Mouse (Mus musculus) neural tube, embryonic 13.5 days (tissue): ENCODE measurements around the gene Prdm16. TPM values are rescaled to one million over a fixed set of nuclear protein-coding genes. Genes with fewer than 3 reads are reported as not detected.

ENCODE experiments used
- ATAC-seq: fragments of 200-750 bp; cut with Nextera tagmentation; 2 replicates; pipeline ENCODE4 v1.8.0; 2017; ENCODE audit warnings: low read depth, mild to moderate bottlenecking, moderate TSS enrichment, moderate library complexity
- H3K27ac ChIP-seq: fragments of 300-500 bp; sonication (generic); replicated peaks from 2 replicates; pipeline ENCODE4 v1.5.1; 2015; ENCODE audit warnings: moderate library complexity, mild to moderate bottlenecking, inconsistent platforms
- H3K27me3 ChIP-seq: fragments of 300-500 bp; sonication (generic); 2 replicates; pipeline ENCODE4 v1.6.1; 2015; ENCODE audit warnings: mild to moderate bottlenecking, inconsistent platforms
- H3K36me3 ChIP-seq: fragments of 300-500 bp; sonication (generic); 2 replicates; pipeline ENCODE4 v1.6.1; 2015; ENCODE audit warnings: mild to moderate bottlenecking, inconsistent platforms
- H3K4me1 ChIP-seq: fragments of 300-500 bp; sonication (generic); replicated peaks from 2 replicates; pipeline ENCODE4 v1.6.1; 2015; ENCODE audit warnings: inconsistent platforms
- H3K4me2 ChIP-seq: fragments of 300-500 bp; sonication (generic); 2 replicates; pipeline ENCODE4 v1.6.1; 2015; ENCODE audit warnings: inconsistent platforms, mild to moderate bottlenecking, moderate library complexity
- H3K4me3 ChIP-seq: fragments of 300-500 bp; sonication (generic); 2 replicates; pipeline ENCODE4 v1.5.1; 2015; ENCODE audit warnings: mild to moderate bottlenecking, inconsistent platforms
- H3K9ac ChIP-seq: fragments of 300-500 bp; sonication (generic); 2 replicates; pipeline ENCODE4 v1.6.1; 2015; ENCODE audit warnings: moderate library complexity, mild to moderate bottlenecking, inconsistent platforms
- H3K9me3 ChIP-seq: fragments of 300-500 bp; sonication (generic); 2 replicates; pipeline ENCODE4 v1.6.1; 2016; ENCODE audit warnings: inconsistent platforms
- WGBS: fragments of 180-500 bp; shearing (Covaris S2); methylation state at CpG from one replicate; pipeline ENCODE4 v1.1.7; 2015; 5-methylcytosine and 5-hydroxymethylcytosine counted together
- polyA plus RNA-seq: library from polyadenylated mRNA; unstranded; fragments of >200 nt; fragmentation: Nextera tagmentation; extraction: Ambion mirVana; gene quantifications from 2 replicates; pipeline ENCODE4 v1.2.1, GENCODE M21; 2015

Gene Prdm16
- polyA plus RNA-seq, 1 experiment from 2014 or later: 10.0 TPM

- Histone ChIP-seq H3K9me3 (no peaks in the 10 kb centered on the region), H3K27me3 (peaks cover 99% of the 10 kb centered on the region), H3K4me1 (peaks cover 32% of the 10 kb centered on the region), H3K4me2 (no peak overlapping the region), H3K36me3 (no peaks in the 10 kb centered on the region), H3K9ac (no peak overlapping the region), H3K27ac (no peak overlapping the region), H3K4me3 (no peak overlapping the region)
- no peak for ATAC-seq
- WGBS: 91% methylated on average over 8 of the region's 8 CpGs
Measured at GRCm38 (mm10) chr4:154478933-154479613, 157.6 kb downstream of the Prdm16 start.

GRCm38 (mm10) chr4:154473571-154474307 lies 162.9 kb downstream of the Prdm16 start:
- Histone ChIP-seq H3K27ac (no peak overlapping the region), H3K9ac (no peak overlapping the region), H3K9me3 (no peaks in the 10 kb centered on the region), H3K4me3 (no peak overlapping the region), H3K36me3 (no peaks in the 10 kb centered on the region), H3K4me1 (peaks cover 42% of the 10 kb centered on the region), H3K27me3 (peaks cover 93% of the 10 kb centered on the region), H3K4me2 (peak overlapping the region; percentile 20; the same call in 1 of the 2 replicates)
- ATAC-seq: no peak
- WGBS: 10% methylated on average over 25 of the region's 25 CpGs

DNA sequence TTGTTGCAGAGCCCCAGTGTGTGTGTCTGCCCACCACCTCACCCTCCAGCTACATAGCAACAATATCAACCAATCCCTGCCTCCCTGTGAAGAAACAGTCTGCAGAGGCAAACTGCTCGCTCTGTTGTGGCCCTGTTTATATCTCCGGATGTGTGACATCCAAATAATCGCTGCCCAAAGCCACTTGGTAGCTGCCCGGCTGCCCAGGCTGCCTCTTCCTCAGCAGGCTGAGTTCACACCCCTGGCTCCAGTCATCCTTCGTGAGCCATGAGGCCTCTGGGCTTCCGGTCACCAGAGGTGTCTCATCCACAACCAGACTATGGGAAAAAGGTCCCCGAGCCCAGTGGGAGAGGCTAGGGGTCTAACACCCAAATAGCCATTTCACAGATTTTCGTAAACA lies 164.1 kb downstream of the Prdm16 start:
- Histone ChIP-seq H3K27ac (no peak overlapping the region), H3K4me1 (peaks cover 42% of the 10 kb centered on the region), H3K4me3 (no peak overlapping the region), H3K9me3 (no peaks in the 10 kb centered on the region), H3K27me3 (peaks cover 93% of the 10 kb centered on the region), H3K4me2 (no peak overlapping the region), H3K9ac (no peak overlapping the region), H3K36me3 (no peaks in the 10 kb centered on the region)
- 10% methylated on average over 8 of the region's 8 CpGs for WGBS
- no peak for ATAC-seq

DNA sequence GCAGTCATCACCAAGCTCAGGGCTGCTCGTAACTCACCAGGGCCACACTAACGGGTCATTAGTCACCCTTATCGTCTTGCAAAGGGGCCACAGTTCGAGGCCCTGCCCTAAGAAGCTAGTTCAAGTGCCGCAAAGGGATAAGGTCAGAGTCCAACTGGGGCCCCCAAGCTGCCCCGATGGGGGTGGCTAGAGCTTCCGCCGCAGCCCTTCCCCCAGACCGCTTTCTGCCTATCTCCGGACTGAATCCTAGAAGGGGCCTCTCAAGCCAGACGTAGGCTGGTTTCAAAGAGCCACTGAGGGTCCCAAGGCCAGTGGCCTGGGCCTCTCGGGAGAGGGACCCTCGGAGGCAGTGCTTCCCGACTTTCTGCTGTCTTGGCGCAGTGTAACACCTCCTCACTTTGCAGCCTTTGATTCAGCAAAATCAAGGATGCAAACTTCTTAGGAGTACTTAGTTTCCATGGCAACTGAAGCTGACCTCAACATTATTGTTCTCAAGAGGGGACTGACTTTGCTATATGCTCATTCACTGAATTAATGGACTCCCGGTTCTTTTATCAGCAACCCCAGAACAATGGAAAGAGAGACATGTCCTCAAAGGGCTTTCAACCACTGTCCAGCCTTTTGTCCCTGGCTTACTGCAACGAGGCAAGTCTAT lies 165.1 kb downstream of the Prdm16 start:
- Histone ChIP-seq H3K4me2 (no peak overlapping the region), H3K9ac (no peak overlapping the region), H3K36me3 (no peaks in the 10 kb centered on the region), H3K27ac (no peak overlapping the region), H3K4me3 (no peak overlapping the region), H3K27me3 (peaks cover 93% of the 10 kb centered on the region), H3K9me3 (no peaks in the 10 kb centered on the region), H3K4me1 (peaks cover 42% of the 10 kb centered on the region)
- 8% methylated on average over 17 of the region's 17 CpGs for WGBS
- no peak for ATAC-seq

- no peak for ATAC-seq
- Histone ChIP-seq H3K4me2 (no peak overlapping the region), H3K9ac (no peak overlapping the region), H3K27me3 (peaks cover 100% of the 10 kb centered on the region), H3K27ac (no peak overlapping the region), H3K36me3 (no peaks in the 10 kb centered on the region), H3K4me3 (no peak overlapping the region), H3K9me3 (no peaks in the 10 kb centered on the region), H3K4me1 (peaks cover 21% of the 10 kb centered on the region)
- WGBS: 43% methylated on average over 5 of the region's 5 CpGs
Measured at GRCm38 (mm10) chr4:154466305-154466704, 170.4 kb downstream of the Prdm16 start.

GRCm38 (mm10) chr4:154465123-154465522 lies 171.6 kb downstream of the Prdm16 start:
- Histone ChIP-seq H3K27me3 (peaks cover 100% of the 10 kb centered on the region), H3K9ac (no peak overlapping the region), H3K9me3 (no peaks in the 10 kb centered on the region), H3K27ac (no peak overlapping the region), H3K4me2 (no peak overlapping the region), H3K36me3 (no peaks in the 10 kb centered on the region), H3K4me1 (peaks cover 15% of the 10 kb centered on the region), H3K4me3 (no peak overlapping the region)
- WGBS: 69% methylated on average over 9 of the region's 9 CpGs
- no peak for ATAC-seq

GRCm38 (mm10) chr4:154460021-154460420 lies 176.7 kb downstream of the Prdm16 start:
- Histone ChIP-seq H3K27ac (no peak overlapping the region), H3K4me1 (peaks cover 18% of the 10 kb centered on the region), H3K4me2 (no peak overlapping the region), H3K27me3 (peaks cover 94% of the 10 kb centered on the region), H3K9me3 (no peaks in the 10 kb centered on the region), H3K9ac (no peak overlapping the region), H3K4me3 (no peak overlapping the region), H3K36me3 (no peaks in the 10 kb centered on the region)
- no peak for ATAC-seq
- WGBS: 43% methylated on average over 13 of the region's 13 CpGs

DNA sequence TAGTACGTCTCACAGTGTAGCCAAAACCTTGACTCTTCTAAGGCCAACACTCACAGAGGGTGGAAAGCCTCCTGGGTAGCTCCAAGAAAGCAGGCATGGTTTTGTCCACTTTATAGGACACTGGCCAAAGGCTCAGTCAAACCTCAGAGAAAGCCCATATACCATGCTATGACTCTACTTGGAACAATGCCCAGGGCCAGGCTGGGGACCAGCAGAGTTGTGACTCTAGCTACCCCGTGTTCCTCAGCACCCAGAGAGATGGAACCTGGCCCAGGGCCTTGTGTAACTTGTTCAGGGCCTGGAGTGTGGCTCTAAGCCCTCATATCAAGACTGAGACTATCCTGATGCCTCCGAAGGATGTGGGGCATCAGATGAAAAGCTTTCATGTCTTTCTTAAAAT lies 178.9 kb downstream of the Prdm16 start:
- Histone ChIP-seq H3K4me2 (no peak overlapping the region), H3K4me3 (no peak overlapping the region), H3K4me1 (peaks cover 9% of the 10 kb centered on the region; the same call in 1 of the 2 replicates), H3K9me3 (no peaks in the 10 kb centered on the region), H3K27me3 (peaks cover 89% of the 10 kb centered on the region), H3K9ac (no peak overlapping the region), H3K27ac (no peak overlapping the region), H3K36me3 (no peaks in the 10 kb centered on the region)
- 88% methylated on average over 3 of the region's 3 CpGs for WGBS
- ATAC-seq: no peak

DNA sequence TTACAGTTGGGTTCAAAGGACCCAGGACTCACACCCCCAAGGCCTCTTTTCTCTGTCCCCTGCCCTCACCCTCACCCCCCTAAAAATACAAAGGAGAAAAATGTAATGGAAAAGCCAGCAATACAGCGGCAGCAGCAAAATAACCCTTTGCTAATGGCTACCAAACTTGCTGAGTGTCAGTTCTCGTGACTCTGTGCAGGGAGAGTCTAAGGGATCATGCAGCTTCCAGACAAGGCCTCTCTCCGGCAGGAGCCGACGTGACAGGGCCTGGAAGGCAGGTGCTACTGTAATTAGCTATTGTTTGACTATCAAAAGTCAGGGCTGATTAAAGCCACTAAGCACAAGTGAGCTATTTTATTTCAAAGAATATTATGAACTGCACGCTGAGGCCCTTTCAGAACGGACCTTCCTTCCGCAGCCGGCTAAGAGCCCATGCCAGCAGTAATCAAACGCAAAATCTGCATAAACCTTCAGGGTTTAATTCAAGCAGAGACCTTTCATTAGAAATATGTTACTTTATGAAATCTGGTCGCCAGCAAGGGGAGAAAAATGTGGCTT lies 180.3 kb downstream of the Prdm16 start:
- no peaks in the 10 kb centered on the region for H3K9me3 ChIP-seq
- ATAC-seq: no peak
- 46% methylated on average over 11 of the region's 11 CpGs for WGBS
- H3K4me2 ChIP-seq: no peak overlapping the region
- no peak overlapping the region for H3K27ac ChIP-seq
- peaks cover 9% of the 10 kb centered on the region; the same call in 1 of the 2 replicates for H3K4me1 ChIP-seq
- H3K36me3 ChIP-seq: no peaks in the 10 kb centered on the region
- no peak overlapping the region for H3K4me3 ChIP-seq
- H3K9ac ChIP-seq: no peak overlapping the region
- H3K27me3 ChIP-seq: peaks cover 89% of the 10 kb centered on the region

GRCm38 (mm10) chr4:154450441-154450840 lies 186.2 kb downstream of the Prdm16 start:
- Histone ChIP-seq H3K27ac (no peak overlapping the region), H3K4me3 (no peak overlapping the region), H3K9ac (no peak overlapping the region), H3K9me3 (no peaks in the 10 kb centered on the region), H3K4me1 (peaks cover 12% of the 10 kb centered on the region; the same call in 1 of the 2 replicates), H3K36me3 (no peaks in the 10 kb centered on the region), H3K4me2 (no peak overlapping the region), H3K27me3 (peaks cover 93% of the 10 kb centered on the region)
- ATAC-seq: no peak
- 93% methylated on average over 9 of the region's 9 CpGs for whole genome bisulfite sequencing

DNA sequence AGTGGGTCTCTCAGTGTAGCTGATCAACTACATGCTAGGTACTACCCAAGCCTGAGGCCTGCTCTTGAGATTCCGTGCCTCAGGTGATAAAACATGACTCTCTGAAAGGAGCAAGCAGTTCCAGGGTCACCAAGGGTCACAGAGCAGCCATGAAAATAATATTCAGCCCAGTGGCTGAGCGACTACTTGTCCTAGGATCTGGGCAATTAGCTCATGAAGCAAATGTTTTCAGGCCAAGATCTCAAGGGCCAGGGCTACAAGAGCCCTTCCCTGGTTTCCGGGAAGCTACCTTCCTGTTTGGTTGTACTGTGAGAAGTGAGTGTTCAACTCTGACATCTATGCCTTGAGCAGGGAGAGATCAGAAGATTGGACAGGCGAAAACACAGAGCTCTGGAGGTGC lies 186.6 kb downstream of the Prdm16 start:
- ATAC-seq: no peak
- Histone ChIP-seq H3K27ac (no peak overlapping the region), H3K9ac (no peak overlapping the region), H3K36me3 (no peaks in the 10 kb centered on the region), H3K4me1 (peaks cover 12% of the 10 kb centered on the region; the same call in 1 of the 2 replicates), H3K4me2 (no peak overlapping the region), H3K9me3 (no peaks in the 10 kb centered on the region), H3K4me3 (no peak overlapping the region), H3K27me3 (peaks cover 93% of the 10 kb centered on the region)
- WGBS: 80% methylated on average over 4 of the region's 4 CpGs

DNA sequence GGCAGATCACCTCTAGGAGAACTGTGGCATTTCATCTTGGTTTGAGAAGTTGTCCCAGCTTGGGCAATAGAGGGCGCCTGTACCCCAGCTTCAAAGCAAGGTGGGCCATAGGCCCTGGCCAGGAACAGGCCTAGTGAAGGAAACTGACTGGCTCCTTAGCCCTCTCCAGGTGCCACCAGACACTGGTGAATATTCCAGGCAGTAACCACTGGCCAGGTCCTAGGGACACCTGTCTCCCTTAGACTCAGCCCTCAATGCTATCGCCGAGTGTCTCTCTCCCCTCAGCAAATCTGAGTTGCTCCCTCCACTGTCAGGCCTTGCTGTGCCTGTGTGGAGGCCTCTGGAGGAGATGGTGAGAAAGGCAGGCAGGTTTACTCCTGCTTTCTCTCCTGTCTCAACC lies 187.3 kb downstream of the Prdm16 start:
- no peak overlapping the region for H3K9ac ChIP-seq
- ATAC-seq: peak; percentile 59
- H3K4me2 ChIP-seq: no peak overlapping the region
- whole genome bisulfite sequencing: 16% methylated on average over 3 of the region's 3 CpGs
- no peaks in the 10 kb centered on the region for H3K9me3 ChIP-seq
- H3K4me1 ChIP-seq: peaks cover 16% of the 10 kb centered on the region; the same call in 1 of the 2 replicates
- H3K4me3 ChIP-seq: no peak overlapping the region
- peaks cover 93% of the 10 kb centered on the region for H3K27me3 ChIP-seq
- H3K27ac ChIP-seq: no peak overlapping the region
- H3K36me3 ChIP-seq: no peaks in the 10 kb centered on the region
